Mouse (Mus musculus): ENCODE data around the gene Gjc2.
"Not testable (repeated sequence)": the region's sequence is repeated elsewhere in the genome, so short reads cannot be mapped to it uniquely, and the experiment has no call there.

Gene Gjc2

DNA sequence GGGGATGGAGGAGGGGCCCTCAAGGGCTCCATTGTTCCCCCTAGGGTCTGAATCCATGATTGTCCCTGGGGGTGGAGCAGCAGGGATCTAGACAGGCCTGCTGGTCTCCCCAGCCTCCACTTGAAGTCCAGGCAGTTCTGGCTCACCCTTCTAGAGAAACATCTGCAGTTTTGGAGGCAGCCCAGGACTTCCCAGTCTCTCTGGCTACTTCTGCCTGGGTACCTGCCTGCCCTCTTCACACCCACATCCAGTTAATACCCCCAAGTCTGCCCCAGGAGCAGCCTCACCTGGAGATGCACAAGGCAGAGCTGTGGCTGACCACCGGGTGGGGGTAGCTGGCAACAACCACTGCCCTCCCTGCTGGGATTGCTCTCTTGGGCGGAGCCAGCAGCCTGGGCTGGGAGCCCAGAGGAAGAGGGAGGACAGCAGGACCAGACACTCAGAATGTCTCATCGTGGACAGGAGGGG lies at the start of gene Gjc2:
Gene Gjc2, minus strand, starts transcription at position 350 of the 468 bp plus-strand sequence.
- peak; percentile 40 for DNase-seq

DNA sequence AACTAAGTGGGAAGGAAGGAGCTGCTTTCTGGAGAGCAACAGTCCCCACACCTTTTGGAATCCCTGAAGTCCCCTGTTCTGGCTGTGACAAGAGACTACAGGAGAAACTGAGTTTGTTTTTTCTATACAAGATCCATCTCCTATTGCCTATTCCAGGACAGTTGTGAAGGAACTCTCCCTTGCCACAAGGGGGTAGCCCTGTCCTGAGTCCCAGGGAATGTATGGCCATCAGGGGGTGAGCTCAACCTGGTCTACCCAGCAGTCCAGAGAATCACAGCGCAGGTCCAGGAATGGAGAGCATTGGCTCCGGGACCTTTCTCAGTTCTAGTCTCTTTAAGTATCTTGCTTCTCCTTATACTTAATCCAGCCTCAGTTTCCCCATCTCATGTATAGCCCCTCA lies 49.8 kb upstream of the Gjc2 start:
- DNase-seq: no peak

DNA sequence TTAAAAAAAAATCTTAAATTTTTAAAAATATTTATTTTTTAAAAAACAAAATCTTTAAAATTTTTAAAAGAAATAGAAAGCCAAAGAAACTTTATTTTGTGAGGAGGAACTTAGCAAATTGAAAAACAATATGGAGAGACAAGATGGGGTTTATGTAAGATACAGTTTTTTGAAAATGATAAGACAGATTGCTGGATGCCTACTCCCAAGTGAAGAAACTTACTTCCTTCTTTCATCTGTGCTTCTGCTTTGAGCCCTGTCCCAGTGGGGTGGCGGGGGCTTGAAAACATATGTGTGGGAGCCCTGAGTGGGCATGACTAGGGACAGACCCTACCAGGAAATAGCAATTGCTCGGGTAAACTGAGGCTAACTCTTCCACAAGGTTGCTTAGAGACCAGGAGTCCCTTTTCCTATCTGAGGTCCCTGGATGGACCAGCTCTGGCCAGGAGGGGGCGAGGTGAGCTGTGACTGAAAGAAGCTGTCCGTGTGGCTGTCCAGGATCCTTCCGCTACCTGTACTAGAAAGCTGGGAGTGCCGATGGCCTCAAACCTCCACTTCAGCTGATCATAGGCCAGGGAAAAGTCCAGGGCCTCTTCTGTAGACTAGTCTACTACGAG lies 47.2 kb upstream of the Gjc2 start:
- peak; percentile 79 for DNase-seq

DNA sequence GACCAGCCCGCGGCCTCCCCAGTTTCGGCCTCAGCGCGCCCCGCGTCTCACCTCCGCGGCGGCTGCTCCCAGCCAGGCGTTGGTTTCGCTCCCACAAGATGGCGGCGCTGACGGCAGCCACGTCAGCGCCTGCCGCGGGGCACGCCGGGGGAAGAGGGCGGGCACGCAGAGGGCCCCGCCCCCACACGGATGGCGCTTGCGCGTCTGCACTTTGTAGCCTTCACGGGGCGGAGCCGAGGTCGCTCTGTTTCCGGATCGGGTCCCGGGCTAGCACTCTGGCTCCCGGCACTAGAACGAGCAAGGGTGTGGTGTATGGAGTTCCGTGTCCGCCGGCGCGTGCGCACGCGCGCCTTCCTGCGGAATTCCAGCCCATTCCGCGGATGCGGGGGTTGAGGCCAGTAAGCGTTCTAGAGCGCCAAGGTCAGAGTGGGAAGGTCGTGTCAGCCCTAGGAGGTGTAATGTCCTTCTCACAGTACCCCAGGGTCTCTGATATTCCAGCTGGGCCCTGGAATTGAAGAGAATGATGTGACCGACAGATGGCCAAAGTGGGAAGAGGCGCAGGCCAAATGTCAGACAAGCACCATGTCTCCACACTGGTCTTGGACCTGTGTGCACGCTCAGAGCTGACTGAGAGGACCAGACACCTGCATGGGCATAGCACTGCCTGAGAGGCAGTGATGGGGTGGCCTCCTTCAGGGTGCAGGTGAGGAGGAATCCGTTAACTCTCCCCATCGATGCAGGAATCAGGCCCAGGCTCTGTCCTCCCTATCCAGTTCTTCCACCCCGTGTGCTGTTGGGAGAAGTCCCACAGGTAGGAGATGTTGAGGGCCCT lies 45.3 kb upstream of the Gjc2 start, which contains the start of gene Arf1:
Gene Arf1, minus strand, starts transcription at position 149 of the 832 bp plus-strand sequence.
- peak; percentile 98 for DNase-seq

DNA sequence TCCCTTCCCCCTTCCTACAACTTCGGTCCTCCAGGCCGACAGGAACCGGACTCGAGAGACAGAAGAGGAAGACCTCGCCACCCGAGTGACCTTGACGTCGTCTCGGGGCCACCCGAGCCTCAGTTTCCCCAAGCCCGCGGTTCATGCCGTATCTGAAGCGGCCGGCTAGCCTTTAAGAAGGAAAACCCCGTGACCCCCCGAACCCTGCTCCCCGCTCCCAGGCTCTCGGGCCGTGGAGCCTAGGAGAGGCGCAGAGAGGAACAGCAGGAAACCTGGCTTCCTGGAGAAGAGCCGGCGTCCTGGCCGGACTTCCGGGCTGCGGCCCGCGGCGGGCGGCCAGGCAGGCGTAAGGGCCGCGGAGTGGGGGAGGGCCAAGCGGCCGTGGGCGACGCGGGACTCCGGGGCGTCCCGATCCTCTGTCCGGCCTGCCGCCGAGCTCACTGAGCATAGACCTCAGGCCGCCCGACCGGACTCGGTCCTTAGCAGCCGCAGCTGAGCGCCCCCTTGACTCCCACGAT lies 44.6 kb upstream of the Gjc2 start:
- no peak for DNase-seq

DNA sequence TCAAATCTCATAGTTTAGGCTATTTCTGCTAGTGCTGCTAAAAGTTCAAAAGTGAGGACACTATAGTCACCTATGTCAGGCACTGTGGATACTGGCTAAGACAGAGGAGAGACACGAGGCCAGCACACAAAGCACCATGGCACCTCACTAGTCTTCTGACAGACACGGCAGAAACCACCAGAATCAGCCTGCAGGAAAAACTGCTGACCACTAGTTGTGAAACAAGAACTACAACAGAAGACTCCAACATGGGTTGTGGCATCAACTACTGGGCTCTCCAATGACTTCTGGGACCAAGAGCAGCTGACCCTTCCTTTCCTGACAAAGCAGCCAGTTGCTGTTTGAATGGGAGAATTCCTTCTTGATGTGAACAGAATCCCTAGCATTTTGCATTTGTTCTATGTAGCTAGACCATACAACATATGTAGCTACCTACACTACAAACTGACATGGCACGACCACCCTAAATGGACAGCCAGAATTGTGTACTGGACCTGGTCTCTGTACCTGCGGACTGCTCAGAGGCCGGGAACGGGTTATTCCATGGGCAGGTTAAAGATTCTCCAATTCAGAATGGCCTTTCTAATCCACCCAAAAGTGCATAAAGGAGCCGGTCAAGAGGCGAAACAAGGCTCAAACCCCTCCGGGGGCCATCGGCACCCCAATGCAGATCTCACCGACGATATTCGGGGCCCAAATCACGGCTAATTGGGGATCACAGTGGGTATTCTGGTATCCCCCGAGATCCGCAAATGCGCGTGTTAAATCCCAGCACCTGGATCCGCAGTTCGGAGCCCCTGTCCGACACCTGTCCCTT lies 44.0 kb upstream of the Gjc2 start:
- peak; percentile 51 for DNase-seq

DNA sequence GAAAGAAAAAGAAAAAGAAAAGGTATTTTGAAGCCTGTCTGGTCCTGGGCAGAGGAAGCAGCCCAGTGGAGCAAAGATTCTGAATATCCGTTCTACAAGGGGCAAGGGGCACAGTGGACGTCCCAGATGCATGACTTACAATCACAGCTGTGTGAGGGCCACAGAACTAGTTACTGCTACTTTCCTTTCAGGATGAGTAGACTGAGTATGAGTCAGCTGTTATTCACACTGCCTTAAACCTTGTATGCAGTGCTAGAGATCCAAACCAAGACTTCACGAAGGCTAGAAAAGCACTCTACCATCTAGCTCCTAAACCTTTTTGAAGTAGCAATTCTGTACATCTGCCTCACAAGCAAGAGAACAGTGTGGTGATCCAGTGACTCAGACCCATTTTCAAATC lies 43.2 kb upstream of the Gjc2 start:
- DNase-seq: no peak

DNA sequence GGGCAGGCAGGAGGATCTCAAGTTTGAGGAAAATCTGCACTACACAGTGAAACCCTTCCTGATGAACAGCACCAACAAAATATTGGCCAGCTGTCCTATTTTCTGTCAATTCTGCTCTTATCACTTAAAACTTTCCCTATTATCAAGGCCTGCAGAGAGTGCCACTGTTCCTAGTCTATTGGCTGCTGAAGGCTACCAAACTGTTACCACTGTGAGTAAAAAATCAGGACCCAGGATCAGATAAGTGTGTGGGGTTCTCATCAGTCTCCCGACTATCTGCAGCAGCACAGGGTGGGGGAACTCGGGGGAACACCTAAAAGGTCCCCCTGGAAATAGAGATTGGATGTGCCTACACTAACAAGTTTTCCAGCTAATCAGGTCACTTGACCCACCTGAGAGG lies 42.2 kb upstream of the Gjc2 start:
- no peak for DNase-seq

DNA sequence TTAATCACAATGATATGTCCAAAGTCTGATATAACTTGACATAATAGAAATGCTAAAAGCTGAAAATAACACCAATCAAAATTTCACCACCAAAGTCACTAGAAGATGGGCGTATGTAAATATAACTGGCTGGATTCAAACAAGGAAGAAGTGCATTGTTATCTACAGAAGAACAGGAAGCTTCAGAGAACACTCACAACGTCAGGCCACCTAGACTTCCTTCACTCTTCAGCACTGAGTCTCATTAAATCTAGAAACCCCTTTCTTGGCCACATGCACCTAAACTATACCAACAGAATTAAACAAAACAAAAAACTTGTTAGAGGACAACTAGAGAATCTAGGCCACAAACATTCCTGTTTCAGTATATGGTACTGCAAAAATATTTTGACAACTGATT lies 41.5 kb upstream of the Gjc2 start:
- no peak for DNase-seq

DNA sequence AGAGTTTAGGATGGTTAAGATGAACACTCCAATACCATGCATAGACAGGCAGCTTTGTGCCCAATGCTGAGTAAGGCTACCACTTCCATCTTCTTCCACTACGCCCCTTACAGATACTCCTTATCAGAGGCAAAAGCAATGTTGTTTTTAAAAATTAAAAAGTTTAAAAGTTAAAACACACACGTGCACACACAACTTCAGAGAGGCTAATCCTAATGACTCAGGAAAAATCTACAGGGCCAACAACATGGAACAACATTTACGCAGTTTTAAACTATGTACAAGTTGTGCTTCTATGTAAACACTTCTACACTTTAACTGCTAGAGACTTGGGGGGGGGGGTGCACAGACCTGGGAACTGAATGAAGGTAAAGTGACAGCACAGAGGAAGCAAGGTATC lies 41.0 kb upstream of the Gjc2 start:
- no peak for DNase-seq

DNA sequence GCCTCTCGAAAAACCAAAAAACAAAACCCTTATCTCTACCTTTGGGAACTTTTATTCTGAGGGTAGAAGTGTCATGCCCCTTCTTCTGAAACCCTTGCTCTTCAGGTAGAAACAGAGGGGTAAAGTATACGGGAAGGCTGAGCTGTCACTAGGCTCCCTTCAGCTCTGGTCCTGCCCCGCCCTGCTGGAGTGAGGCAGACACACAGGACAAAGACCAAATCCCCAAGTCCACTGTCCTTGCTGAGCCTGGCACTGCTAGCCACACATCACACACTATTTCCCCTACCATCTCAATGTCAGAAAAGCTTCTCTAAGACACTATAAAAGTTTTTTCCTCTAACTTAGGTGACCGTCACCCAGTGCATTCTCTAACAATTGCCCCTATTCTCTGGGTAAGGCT lies 39.3 kb upstream of the Gjc2 start:
- no peak for DNase-seq

DNA sequence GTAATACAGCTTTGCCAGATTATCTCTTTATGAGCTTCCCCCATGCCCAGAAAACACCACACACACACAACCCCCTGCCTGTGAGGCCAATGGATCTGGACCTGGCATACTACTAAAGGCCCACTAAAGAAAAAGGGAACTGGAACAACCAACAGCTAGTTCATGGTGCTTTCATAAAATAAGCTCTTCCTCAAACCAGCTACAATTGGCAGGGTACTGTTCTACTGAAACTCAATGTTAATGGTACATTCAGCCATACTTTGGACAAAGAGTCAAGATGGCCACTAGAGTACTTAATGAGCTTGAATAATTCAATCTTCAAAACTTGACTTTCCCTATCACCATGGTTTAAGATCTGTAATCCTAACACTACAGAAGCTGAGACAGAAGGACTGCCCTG lies 38.6 kb upstream of the Gjc2 start:
- no peak for DNase-seq

DNA sequence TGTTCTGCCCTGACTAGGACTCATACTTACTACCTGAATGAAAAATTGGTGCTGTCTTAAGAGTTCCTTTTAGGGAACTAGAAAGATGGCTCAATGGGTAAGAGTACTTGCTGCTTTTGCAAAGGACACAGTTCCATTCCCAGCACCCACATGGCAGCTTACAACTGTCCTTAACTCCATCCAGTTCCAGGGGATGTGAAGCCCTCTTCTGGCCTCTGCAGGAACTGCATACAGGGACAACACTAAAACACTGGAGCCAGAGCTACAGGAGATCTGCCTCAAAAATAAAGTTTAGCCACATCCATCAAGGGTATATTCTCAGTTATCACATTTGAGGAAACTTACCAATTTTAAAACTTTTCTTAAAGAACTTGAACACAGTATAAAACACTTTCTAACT lies 36.1 kb upstream of the Gjc2 start:
- DNase-seq: peak; percentile 46

DNA sequence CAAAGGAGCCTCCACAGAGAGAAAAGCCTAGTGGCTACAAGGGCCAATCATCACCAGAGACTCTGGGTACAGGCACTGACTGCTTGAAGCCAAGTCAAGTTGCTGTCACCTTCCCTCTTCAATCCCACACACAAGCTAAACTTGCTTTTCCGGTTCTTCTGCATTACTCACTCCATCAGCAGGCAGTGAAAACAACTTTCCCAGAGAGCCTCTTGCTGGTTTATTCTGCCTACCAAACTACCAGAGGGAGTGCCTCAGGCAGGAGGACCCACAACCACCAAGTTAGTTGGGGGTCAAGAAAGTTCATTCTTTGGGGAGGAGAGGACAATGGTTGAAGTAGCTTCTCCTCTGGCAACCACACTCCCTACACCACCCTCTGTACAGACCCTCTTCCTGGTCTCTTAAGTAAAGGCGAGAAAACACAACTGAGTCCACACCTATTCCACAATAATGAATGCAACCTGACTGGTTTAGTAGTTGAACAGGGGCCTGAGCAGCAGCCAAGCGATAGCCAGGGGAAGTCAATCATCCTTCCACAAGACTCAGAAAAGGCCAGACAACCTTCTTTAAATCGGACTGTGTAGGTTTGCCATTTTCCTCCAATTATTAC lies 35.5 kb upstream of the Gjc2 start:
- peak; percentile 54 for DNase-seq

DNA sequence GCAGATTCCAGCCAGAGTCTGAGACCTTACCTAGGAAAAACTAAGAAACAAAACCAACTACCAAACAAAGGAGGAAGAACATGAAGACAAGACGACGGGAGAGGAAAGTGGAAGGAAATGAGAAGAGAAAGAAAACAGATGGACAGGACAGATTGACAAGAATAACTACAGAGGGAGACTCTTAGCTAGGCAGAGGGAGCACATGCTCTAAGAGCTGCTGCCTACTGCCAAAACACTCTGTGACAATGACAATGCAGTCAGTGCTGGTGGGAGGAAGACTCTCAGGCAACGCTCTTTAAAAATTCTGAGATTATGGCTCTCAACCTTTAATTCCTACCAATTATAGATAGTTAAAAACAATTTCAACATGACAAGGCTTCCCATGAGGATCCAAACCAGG lies 33.9 kb upstream of the Gjc2 start:
- no peak for DNase-seq

DNA sequence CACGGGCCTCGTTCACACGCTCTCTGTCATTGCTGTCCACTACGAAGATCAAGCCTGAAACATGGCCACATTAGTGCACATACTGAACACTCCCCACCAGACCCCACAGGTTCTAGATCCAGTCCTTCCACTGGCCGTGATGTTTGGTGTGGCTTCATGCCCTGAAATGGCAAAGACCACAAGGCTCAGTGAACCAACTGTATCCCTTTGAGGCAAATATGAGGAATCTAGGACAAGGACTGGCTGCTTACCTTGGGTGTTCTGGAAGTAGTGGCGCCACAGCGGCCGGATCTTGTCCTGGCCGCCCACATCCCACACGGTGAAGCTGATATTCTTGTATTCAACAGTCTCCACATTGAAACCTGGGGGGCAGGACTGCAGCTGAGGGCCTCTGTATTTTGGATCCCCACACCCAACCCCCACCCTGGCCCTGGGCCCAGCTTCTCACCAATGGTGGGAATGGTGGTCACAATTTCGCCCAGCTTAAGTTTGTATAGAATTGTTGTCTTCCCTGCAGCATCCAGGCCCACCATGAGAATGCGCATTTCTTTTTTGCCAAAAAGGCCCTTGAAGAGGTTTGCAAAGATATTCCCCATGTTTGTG lies 30.0 kb upstream of the Gjc2 start:
- DNase-seq: no peak

DNA sequence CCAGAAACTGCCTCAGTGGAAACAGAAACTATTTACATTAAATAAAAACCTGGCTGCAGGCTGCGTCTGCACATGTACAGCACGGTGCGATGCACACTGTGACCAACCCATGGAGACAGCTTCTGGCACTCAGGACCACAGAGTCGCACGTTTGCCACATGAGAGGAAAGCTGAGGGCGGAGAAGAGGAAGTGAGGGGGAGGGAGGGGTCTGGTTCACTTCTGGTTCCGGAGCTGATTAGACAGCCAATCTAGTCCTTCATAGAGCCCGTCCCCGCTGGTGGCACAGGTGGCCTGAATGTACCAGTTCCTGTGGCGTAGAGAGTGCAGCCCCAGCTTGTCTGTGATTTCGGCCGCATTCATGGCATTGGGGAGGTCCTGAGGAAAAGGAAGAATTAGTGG lies 29.3 kb upstream of the Gjc2 start:
- DNase-seq: not testable (repeated sequence)

DNA sequence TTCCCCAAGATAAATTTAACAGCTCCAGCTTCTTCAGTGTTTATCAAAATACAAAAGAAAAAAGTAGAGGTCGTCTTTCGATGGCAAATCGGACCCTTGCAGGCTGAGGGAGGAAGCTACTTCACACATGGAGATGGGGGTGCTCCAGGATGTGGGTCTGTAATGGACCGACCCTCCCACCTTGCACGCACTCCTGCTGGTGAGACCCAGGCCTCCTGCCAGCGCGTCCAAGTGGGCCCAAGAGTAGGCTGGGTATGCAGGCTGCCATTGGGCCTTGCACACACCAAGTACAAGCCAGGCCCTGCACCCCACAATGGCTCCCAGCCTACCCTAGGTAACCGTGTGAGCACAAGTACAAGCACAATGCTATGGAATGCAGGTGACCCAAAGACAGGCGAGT lies 28.5 kb upstream of the Gjc2 start:
- not testable (repeated sequence) for DNase-seq

DNA sequence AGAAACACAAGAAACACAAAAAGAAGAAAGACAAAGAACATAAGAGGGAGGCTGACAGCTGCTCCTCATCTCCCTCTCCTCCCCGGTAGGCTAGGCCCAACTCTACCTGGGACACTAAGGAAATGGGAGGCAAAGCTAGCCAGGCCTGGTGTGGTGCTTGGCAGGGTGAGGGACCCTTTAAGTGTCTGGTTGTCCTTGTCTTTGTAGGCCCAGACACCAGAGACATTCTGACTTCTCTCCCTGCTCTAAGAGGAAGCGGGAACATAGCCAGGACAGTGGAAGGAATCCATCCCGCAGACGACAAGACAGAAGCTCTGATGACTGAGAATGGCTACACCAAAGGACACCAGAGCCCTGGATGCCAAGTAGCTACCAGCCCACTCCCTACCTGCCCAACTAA lies 27.0 kb upstream of the Gjc2 start:
- no peak for DNase-seq

DNA sequence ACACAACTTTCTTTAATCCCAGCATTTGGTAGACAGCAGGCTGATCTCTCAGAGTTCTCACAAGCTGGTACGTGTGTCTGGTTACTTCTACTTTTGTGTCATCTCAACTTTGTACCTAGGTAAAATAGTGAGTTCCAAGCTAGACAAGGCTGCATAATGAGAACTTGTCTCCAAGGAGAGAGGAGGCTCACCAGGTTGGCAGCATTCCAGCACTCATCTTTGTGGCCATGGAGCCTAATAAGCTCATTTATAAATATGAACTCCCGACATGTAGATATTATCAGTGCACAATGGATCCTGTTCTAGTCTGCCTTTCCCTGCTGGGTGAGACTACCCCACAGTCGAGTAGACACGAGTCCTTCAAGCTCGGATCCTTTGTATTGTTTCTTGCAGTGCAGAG lies 26.6 kb upstream of the Gjc2 start:
- no peak for DNase-seq

DNA sequence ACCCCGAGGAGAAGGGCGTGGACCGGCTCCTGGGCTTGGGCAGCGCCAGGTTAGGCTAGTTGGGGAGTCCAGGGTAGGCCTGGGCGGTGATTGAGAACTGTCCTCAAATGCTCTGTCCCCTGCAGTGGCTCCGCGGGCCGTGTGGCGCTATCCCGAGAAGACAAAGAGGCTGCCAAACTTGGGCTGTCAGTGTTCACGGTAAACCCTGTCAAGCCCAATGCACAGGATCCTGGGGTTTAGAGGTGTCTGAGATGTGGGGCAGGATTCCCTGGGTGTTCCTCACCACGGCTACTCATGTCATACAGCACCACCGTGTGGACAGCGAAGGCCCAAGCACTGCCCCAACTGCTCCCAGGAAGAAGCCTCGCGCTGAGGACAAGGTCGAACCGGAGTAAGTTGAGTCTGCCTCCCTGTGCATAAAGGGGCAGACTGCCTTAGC lies 26.0 kb upstream of the Gjc2 start:
- DNase-seq: peak; percentile 77

DNA sequence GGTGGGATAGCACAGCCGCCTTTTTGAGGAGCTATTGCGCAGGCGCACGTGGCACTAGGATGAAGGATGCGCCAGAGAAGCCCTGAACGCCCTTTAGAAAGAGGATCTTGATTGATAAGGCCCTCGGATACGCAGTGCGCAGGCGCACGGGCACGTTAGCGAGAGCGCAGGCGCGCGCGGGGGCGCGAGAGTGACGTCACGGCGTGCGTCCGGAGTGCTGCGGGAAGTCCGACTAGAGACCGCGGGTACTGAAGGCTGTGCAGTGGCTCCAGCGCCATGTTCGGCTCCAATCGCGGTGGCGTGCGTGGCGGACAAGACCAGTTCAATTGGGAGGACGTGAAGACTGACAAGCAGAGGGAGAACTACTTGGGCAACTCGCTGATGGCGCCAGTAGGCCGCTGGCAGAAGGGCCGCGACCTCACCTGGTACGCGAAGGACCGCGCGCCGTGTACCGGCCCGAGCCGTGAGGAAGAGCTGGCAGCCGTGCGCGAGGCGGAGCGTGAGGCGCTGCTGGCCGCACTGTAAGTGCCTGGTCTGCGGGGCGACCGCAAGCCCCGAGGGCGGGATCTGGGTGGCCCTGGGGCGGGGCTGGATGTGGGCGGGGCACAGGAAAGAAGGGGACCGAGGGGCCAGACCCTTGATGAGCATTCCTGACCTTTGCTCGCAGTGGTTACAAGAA lies 25.3 kb upstream of the Gjc2 start, which contains the start of gene 2310033P09Rik:
Gene 2310033P09Rik, plus strand, starts transcription at position 169 of the 679 bp plus-strand sequence.
- peak; percentile 93 for DNase-seq
